Mouse (Mus musculus): ENCODE measurements around the gene Phospho1.

Gene Phospho1

GRCm38 (mm10) chr11:95834143-95834667 is 9.9 kb downstream of the Phospho1 start:
- no peak for DNase-seq (ENCODE audit: low spot score in 2 of 2)

GRCm38 (mm10) chr11:95834742-95835710 is 10.7 kb downstream of the Phospho1 start:
- no peak for DNase-seq (ENCODE audit: low spot score in 2 of 2)

DNA sequence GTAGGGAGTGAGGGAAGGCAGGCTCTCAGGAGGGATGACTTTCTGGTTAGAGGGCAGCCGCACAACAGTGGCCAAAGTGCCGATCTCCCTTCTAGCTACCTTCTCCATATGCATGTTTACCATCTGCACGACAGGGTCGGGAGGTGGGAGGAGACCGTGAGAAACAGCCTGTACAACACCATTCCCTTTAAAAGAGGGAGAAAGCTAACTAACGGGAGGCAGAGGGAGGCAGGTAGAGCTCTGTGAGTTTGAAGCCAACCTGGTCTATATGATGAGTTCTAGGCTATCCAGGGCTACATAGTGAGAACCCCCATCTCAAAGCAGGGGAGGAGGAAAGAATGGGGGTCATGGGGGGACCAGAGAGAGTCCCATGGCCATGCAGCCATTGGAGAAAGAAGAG is 11.5 kb downstream of the Phospho1 start:
- no peak for DNase-seq (ENCODE audit: low spot score in 2 of 2)

DNA sequence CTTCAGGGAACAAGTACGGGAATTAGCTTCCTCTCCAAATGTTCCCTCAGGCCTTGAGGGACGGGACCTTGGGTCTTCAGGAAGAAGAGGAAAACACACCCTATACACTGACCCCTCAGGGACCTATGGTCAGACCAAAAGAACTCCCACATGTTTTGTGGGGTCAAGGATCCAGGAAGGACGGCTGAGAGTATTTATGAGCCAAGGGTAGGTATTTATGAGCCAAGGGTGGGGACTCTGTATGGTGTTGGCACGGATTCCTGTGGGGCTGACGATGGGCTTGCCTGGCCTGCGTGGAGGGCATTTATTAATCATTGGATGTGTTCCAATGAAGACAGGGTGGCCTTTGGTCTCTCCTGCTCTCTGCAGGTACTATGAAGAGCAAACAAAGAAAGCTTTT is 12.1 kb downstream of the Phospho1 start:
- DNase-seq (ENCODE audit: low spot score in 2 of 2) = no peak

- no peak for DNase-seq (ENCODE audit: low spot score in 2 of 2)
Observed at GRCm38 (mm10) chr11:95837059-95837458, 12.8 kb downstream of the Phospho1 start, which contains the start of gene Gngt2. TSS of gene Gngt2 (plus strand) at chr11:95837216.

GRCm38 (mm10) chr11:95838598-95838997 is 14.3 kb downstream of the Phospho1 start:
- DNase-seq (ENCODE audit: low spot score in 2 of 2) = no peak

GRCm38 (mm10) chr11:95838999-95839868 is 14.9 kb downstream of the Phospho1 start:
- no peak for DNase-seq (ENCODE audit: low spot score in 2 of 2)

GRCm38 (mm10) chr11:95840694-95841497 is 16.6 kb downstream of the Phospho1 start:
- DNase-seq (ENCODE audit: low spot score in 2 of 2) = no peak

DNA sequence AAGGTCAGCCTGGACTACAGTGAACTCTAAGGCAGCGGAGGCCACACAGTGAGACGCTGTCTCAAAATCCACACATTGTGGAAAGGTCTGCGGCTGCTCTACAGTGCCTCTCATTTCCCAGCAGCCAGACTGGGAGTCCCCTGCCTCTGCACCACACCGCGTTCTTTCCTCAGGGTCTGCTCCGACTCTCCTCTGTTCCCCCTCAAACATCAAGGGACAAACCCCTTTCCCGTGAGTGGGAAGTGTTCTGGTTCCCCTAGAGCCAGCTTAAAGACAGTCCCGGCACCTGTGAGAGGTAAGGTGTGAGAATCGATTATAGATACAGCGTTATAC is 17.2 kb downstream of the Phospho1 start:
- no peak for DNase-seq (ENCODE audit: low spot score in 2 of 2)

DNA sequence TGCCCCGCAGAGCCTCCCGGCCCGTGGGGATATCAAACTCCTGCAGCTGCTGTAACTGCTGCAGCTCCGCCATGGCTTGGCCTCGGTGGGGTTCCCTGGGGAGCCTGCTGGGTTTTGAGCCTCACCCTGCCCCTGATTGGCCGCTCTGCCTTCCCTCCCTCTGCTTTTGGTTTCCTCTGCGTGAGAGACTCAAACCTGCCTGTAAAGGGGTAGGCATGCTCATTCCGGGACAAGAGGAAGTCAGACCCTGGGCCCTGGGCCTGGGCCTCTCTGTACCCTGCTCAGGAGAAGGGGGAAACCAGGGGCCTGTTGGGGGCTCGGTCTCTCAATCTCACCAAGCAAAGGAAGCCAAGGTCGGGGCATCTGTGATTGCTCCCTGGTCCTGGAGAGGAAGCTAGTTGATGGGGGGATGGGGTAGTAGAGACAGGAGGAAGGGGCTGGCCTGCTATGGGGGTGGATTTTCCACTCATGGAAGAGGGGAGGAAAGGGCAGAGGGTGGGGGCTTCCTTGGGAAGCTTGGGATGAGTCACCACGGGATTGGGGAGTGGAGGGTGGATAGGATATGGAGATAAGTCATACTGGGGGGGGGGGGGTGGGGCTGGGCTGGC is 17.9 kb downstream of the Phospho1 start, which contains the start of gene Abi3:
Abi3 (minus strand) TSS at position 403 of the 608 bp plus-strand sequence.
- DNase-seq (ENCODE audit: low spot score in 2 of 2) = no peak

- DNase-seq (ENCODE audit: low spot score in 2 of 2) = no peak
Observed at GRCm38 (mm10) chr11:95842953-95843352, 18.7 kb downstream of the Phospho1 start.

DNA sequence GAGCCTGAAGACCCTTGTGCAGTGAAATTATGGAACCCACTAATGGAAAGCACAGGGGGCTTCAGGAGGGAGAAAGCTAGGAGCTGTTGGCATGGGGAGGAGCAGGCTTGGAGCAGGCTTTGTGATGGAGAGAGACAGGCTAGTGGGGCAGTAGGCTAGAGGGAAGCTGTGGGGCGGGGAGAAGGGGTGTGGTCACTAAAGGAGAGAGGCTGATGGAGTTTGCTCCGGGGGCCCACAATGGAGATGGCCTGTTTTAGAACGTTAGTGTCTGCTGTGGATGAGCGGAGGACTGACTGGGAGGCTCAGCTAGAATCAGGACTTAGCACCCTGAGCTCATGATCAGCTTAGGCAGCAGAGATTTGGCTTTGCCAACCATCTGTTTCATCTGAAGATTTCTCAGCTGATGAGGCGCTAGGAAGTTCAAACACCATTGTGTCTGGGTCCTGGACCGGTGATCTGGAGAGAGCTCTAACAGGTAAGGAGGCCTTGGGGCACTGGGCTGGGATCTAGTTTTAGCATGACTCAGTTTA is 19.2 kb downstream of the Phospho1 start:
- no peak for DNase-seq (ENCODE audit: low spot score in 2 of 2)

DNA sequence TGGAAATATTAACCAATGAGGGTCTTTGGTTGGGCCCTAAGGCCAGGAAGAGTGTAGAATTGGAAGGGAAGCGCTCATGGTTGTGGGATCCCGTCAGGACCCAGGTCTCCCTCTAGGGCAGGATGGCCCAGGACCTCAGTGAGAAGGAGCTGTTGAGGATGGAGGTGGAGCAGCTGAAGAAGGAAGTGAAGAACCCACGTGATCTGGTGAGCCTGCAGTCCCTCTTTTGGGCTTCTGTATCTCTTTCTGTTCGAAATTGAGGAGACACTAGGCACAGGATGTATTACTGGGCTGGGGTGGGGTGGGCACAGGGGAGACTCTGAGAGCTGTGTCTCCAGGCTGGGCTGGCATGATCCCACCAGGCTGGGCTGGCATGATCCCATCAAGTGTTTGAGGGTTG is 20.6 kb downstream of the Phospho1 start:
- DNase-seq (ENCODE audit: low spot score in 2 of 2) = no peak

DNA sequence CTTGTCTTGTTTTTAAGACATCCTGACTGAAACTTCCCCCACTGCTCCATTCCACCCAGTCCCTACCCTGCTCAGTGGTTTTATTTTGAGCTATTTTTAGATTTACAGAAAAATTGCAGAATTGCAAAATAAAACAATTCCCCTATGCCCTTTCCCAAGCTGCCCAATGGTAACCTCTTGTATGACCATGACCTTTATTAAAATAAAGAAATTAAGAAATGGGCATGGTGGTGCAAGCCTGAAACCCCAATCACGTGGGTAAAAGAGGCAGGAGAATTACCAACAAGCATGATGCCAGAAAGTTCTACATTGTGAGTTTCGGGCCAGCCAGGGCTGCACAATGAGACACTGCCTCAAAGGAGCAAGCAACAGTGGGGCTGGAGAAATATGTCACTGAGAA is 26.6 kb downstream of the Phospho1 start:
- no peak for DNase-seq (ENCODE audit: low spot score in 2 of 2)

GRCm38 (mm10) chr11:95853684-95854083 is 29.4 kb downstream of the Phospho1 start:
- DNase-seq (ENCODE audit: low spot score in 2 of 2) = no peak

- DNase-seq (ENCODE audit: low spot score in 2 of 2) = no peak
Observed at GRCm38 (mm10) chr11:95857306-95857705, 33.0 kb downstream of the Phospho1 start.

DNA sequence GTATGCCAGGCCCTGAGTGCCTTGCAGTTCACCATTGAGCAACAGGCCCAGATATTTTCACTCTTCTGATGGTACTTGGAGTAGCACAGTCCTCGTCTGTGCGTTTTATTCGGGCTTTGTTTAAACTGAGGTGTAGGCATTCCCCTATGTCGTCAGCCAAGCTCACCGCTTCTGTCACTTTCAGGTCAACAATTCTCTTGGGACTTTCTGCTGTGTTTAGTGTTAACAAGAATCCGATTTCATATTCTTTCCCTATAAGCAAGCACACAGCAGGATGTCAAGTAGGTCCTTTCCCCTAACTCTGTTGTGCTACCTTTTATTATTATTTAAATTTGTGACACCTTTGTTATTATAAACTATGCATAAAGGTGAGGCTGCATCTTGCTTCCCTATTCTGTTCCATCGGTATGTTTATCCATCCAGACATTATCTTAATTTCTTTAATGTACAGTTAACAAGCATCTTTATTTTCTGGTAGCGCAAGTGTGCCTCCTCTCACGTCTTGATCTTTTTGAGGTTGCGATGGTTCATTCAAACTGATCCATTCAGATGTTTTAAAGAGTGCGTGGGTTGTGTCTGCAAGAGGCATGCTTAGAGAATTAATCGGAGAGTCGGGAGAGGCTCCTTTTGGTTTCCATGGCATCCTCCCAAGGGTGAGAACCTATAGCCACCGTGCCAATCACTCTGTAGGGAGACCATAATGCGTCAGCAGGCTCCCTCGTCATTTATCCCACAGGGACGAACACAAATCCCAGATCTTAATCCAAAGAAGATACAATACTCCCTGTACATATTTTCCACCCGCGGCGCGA is 33.6 kb downstream of the Phospho1 start:
- no peak for DNase-seq (ENCODE audit: low spot score in 2 of 2)

- DNase-seq (ENCODE audit: low spot score in 2 of 2) = peak; percentile 95 to 97
Observed at GRCm38 (mm10) chr11:95858528-95859467, 34.5 kb downstream of the Phospho1 start.

- no peak for DNase-seq (ENCODE audit: low spot score in 2 of 2)
Observed at GRCm38 (mm10) chr11:95859468-95859855, 35.2 kb downstream of the Phospho1 start.

Data from right cerebral cortex, postnatal 36 days (tissue).